In the genomic region with DNA sequence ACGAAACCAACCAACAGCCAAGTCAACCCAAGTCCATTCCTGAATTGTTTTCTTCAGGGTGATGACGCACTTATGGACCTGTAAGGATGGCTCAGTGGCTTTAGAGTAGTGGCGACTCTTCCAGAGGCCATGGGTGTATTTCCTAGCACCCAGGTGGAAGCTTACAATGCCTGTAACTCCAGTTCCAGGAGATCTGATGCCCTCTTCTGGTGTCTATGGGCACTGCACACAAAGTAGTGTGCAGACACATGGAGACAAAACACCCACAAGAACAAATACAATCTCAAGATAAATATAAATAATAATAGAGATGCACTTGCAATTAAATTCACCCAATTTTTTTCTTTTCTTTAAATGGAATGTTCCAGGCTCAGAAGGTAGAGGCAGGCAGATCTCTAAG, we compare ENCODE assay signal across 16 mouse cellular contexts. TPM values are rescaled to one million over a fixed set of nuclear protein-coding genes. Genes with fewer than 3 reads are reported as not detected.
DNase-seq lines count a peak whose midpoint lies in the region; ATAC-seq and TF ChIP-seq lines count a peak whose summit lies in the region.
"Had no signal": no experiment of that assay in that cellular context is flagged by ENCODE, and none has a peak within 500 bp of the region (broad histone marks: within the 10 kb centered on the region; RNA-seq: fewer than 3 reads in every experiment).

No protein-coding gene starts in this region.

- ATAC-seq in intestine, postnatal 0 days: no peak
- no peak for ATAC-seq in intestine, embryonic 15.5 days
- no peak for ATAC-seq in lung, postnatal 0 days
- ATAC-seq: midbrain, embryonic 13.5 days had no signal

- H3K27ac ChIP-seq in cerebellum, adult 2 months (ENCODE audit: insufficient read depth, low read length): no peak overlapping the region
- H3K27ac ChIP-seq in intestine, postnatal 0 days (ENCODE audit: low read depth, low read length): no peak overlapping the region
- no peak overlapping the region for H3K27ac ChIP-seq in intestine, embryonic 15.5 days
- no peak overlapping the region for H3K27ac ChIP-seq in lung, postnatal 0 days (ENCODE audit: low read length)
- H3K27ac ChIP-seq: forebrain, embryonic 10.5 days; heart, embryonic 13.5 days; hindbrain, embryonic 13.5 days; limb, embryonic 12.5 days; midbrain, embryonic 13.5 days had no signal

- no peak overlapping the region for H3K4me3 ChIP-seq in cerebellum, adult 2 months (replicated peaks; ENCODE audit: insufficient read depth, low read depth, low read length)
- no peak overlapping the region for H3K4me3 ChIP-seq in intestine, postnatal 0 days (ENCODE audit: low read depth, low read length)
- H3K4me3 ChIP-seq in intestine, embryonic 15.5 days (replicated peaks): no peak overlapping the region
- no peak overlapping the region for H3K4me3 ChIP-seq in lung, postnatal 0 days (ENCODE audit: low read depth, low read length)
- no peak overlapping the region for H3K4me3 ChIP-seq in lung, adult 2 months (replicated peaks; ENCODE audit: extremely low read depth, low read depth, low read length)
- H3K4me3 ChIP-seq: forebrain, embryonic 10.5 days; heart, embryonic 13.5 days; hindbrain, embryonic 13.5 days; limb, embryonic 12.5 days; midbrain, embryonic 13.5 days had no signal

- no peak overlapping the region for H3K4me2 ChIP-seq in intestine, postnatal 0 days (replicated peaks; ENCODE audit: low read depth)
- no peak overlapping the region for H3K4me2 ChIP-seq in intestine, embryonic 15.5 days (replicated peaks)
- H3K4me2 ChIP-seq in lung, postnatal 0 days (replicated peaks; ENCODE audit: low read depth, low read length): no peak overlapping the region
- H3K4me2 ChIP-seq: heart, embryonic 13.5 days; hindbrain, embryonic 13.5 days; limb, embryonic 12.5 days; midbrain, embryonic 13.5 days had no signal

- no peak overlapping the region for H3K9ac ChIP-seq in intestine, postnatal 0 days (ENCODE audit: low read depth, low read length)
- no peak overlapping the region for H3K9ac ChIP-seq in intestine, embryonic 15.5 days
- H3K9ac ChIP-seq in lung, postnatal 0 days (replicated peaks; ENCODE audit: low read depth): no peak overlapping the region
- H3K9ac ChIP-seq: heart, embryonic 13.5 days; hindbrain, embryonic 13.5 days; limb, embryonic 12.5 days; midbrain, embryonic 13.5 days had no signal

- H3K27me3 ChIP-seq in cerebellum, adult 2 months (ENCODE audit: control insufficient read depth, insufficient read depth, low read length): no peaks in the 10 kb centered on the region
- H3K27me3 ChIP-seq in intestine, postnatal 0 days (replicated peaks; ENCODE audit: control insufficient read depth, insufficient read depth, low read length): no peaks in the 10 kb centered on the region
- no peaks in the 10 kb centered on the region for H3K27me3 ChIP-seq in intestine, embryonic 15.5 days (replicated peaks)
- no peaks in the 10 kb centered on the region for H3K27me3 ChIP-seq in lung, postnatal 0 days (replicated peaks; ENCODE audit: insufficient read depth, low read length)
- H3K27me3 ChIP-seq: midbrain, embryonic 13.5 days had no signal

- H3K9me3 ChIP-seq in intestine, postnatal 0 days (ENCODE audit: control insufficient read depth): no peaks in the 10 kb centered on the region
- no peaks in the 10 kb centered on the region for H3K9me3 ChIP-seq in intestine, embryonic 15.5 days
- no peaks in the 10 kb centered on the region for H3K9me3 ChIP-seq in lung, postnatal 0 days (ENCODE audit: low read length)
- H3K9me3 ChIP-seq: forebrain, embryonic 10.5 days; heart, embryonic 13.5 days; hindbrain, embryonic 13.5 days; midbrain, embryonic 13.5 days had no signal

- WGBS in cerebellum, adult 2 months: 95% methylated on average over 3 of the region's 3 CpGs
- 96% methylated on average over 3 of the region's 3 CpGs for WGBS in intestine, postnatal 0 days
- WGBS in intestine, embryonic 15.5 days: 96% methylated on average over 3 of the region's 3 CpGs
- WGBS in lung, postnatal 0 days: 96% methylated on average over 3 of the region's 3 CpGs
- WGBS in lung, adult 2 months: 98% methylated on average over 3 of the region's 3 CpGs

- DNase-seq in cerebellum, adult 2 months: no peak
- no peak for DNase-seq in cerebellum, postnatal 4 days (ENCODE audit: low spot score in 2 of 2)
- DNase-seq in lung, postnatal 0 days (ENCODE audit: low spot score): no peak
- DNase-seq in lung, adult 2 months: no peak
- DNase-seq in spleen, postnatal 36 days (ENCODE audit: low spot score in 2 of 2): no peak
- no peak for DNase-seq in retina, postnatal 1 day
- DNase-seq: layer of hippocampus, postnatal 36 days had no signal

- peaks cover 5% of the 10 kb centered on the region; the same call in 1 of the 2 replicates for H3K4me1 ChIP-seq in cerebellum, adult 2 months (ENCODE audit: control insufficient read depth, insufficient read depth, low read length)
- 0 out of 2 replicates have a peak, but pooled peaks cover 3% of the 10 kb centered on the region for H3K4me1 ChIP-seq in intestine, postnatal 0 days (replicated peaks; ENCODE audit: control insufficient read depth, insufficient read depth, low read length)
- peaks cover 21% of the 10 kb centered on the region for H3K4me1 ChIP-seq in intestine, embryonic 15.5 days (replicated peaks)
- peaks cover 6% of the 10 kb centered on the region; the same call in 1 of the 2 replicates for H3K4me1 ChIP-seq in lung, postnatal 0 days (ENCODE audit: insufficient read depth, low read depth, low read length)
- H3K4me1 ChIP-seq in lung, adult 2 months (ENCODE audit: control insufficient read depth, insufficient read depth, low read length): peaks cover 4% of the 10 kb centered on the region; the same call in 1 of the 2 replicates

- no peak for TF ChIP-seq EP300 in lung, postnatal 0 days (IDR thresholded peaks at IDR 0.05)

- TF ChIP-seq CTCF in cerebellum, adult 2 months (IDR thresholded peaks at IDR 0.05; ENCODE audit: borderline replicate concordance, insufficient read depth, low read depth, low read length): peak; percentile 17; the same call in 1 of the 2 replicates
- peak; percentile 49 for TF ChIP-seq CTCF in intestine, postnatal 0 days (IDR thresholded peaks at IDR 0.05; ENCODE audit: low read depth)
- peak; percentile 53 for TF ChIP-seq CTCF in lung, postnatal 0 days (IDR thresholded peaks at IDR 0.05)
- TF ChIP-seq CTCF in lung, adult 2 months (IDR thresholded peaks at IDR 0.05; ENCODE audit: insufficient read depth, low read length): no peak; the same call in 1 of the 2 replicates

- no peak for TF ChIP-seq POLR2A in cerebellum, adult 2 months (IDR thresholded peaks at IDR 0.05; ENCODE audit: borderline replicate concordance, insufficient read depth, low read length)
- no peak for TF ChIP-seq POLR2A in lung, adult 2 months (IDR thresholded peaks at IDR 0.05; ENCODE audit: borderline replicate concordance, extremely low read depth, low read depth, low read length)

- no peaks in the 10 kb centered on the region for H3K36me3 ChIP-seq in intestine, postnatal 0 days (ENCODE audit: control insufficient read depth, insufficient read depth)
- no peaks in the 10 kb centered on the region for H3K36me3 ChIP-seq in intestine, embryonic 15.5 days
- H3K36me3 ChIP-seq in lung, postnatal 0 days (ENCODE audit: insufficient read depth, low read length): no peaks in the 10 kb centered on the region
- H3K36me3 ChIP-seq: forebrain, embryonic 10.5 days; heart, embryonic 13.5 days; hindbrain, embryonic 13.5 days; limb, embryonic 12.5 days; midbrain, embryonic 13.5 days had no signal

RNA-seq across cellular contexts. Expression of a gene that starts 6.7 kb away (rescaled TPM):
- 22.0 and 22.3 TPM in 2 replicates for polyA plus RNA-seq in cerebellum, adult 2 months (2012; rRNA removed)
- 4.8 and 4.9 TPM in 2 replicates for polyA plus RNA-seq in intestine, postnatal 0 days (2015; fragmentation: Nextera tagmentation; extraction: Ambion mirVana)
- 7.5 and 7.8 TPM in 2 replicates for polyA plus RNA-seq in intestine, embryonic 15.5 days (2015; fragmentation: Nextera tagmentation; extraction: Ambion mirVana)
- 10.7 and 12.3 TPM in 2 replicates for polyA plus RNA-seq in lung, postnatal 0 days (2015; fragmentation: Nextera tagmentation; extraction: Ambion mirVana)
- polyA plus RNA-seq in lung, adult 2 months (2012; rRNA removed): 69.0 and 70.7 TPM in 2 replicates

RNA-seq across cellular contexts. Expression of a gene that starts 21.2 kb away (rescaled TPM):
- polyA plus RNA-seq in cerebellum, adult 2 months (2012; rRNA removed): 0.13 TPM in 1 of 2 replicates, not detected in the other
- not detected in 2 replicates for polyA plus RNA-seq in intestine, postnatal 0 days (2015; fragmentation: Nextera tagmentation; extraction: Ambion mirVana)
- polyA plus RNA-seq in intestine, embryonic 15.5 days (2015; fragmentation: Nextera tagmentation; extraction: Ambion mirVana): 1.2 TPM in 2 replicates
- 2.2 and 2.3 TPM in 2 replicates for polyA plus RNA-seq in lung, postnatal 0 days (2015; fragmentation: Nextera tagmentation; extraction: Ambion mirVana)
- 4.0 and 4.4 TPM in 2 replicates for polyA plus RNA-seq in lung, adult 2 months (2012; rRNA removed)
- polyA plus RNA-seq: forebrain, embryonic 10.5 days; heart, embryonic 13.5 days; hindbrain, embryonic 13.5 days; midbrain, embryonic 13.5 days had no signal

RNA-seq across cellular contexts. Expression of a gene that starts 35.0 kb away (rescaled TPM):
- polyA plus RNA-seq in cerebellum, adult 2 months (2012; rRNA removed): not detected in 2 replicates
- polyA plus RNA-seq in intestine, postnatal 0 days (2015; fragmentation: Nextera tagmentation; extraction: Ambion mirVana): not detected in 2 replicates
- polyA plus RNA-seq in intestine, embryonic 15.5 days (2015; fragmentation: Nextera tagmentation; extraction: Ambion mirVana): not detected in 2 replicates
- not detected in 2 replicates for polyA plus RNA-seq in lung, postnatal 0 days (2015; fragmentation: Nextera tagmentation; extraction: Ambion mirVana)
- 0.16 TPM in 1 of 2 replicates, not detected in the other for polyA plus RNA-seq in lung, adult 2 months (2012; rRNA removed)
- polyA plus RNA-seq: embryonic facial prominence, embryonic 11.5 days; forebrain, embryonic 10.5 days; heart, embryonic 13.5 days; hindbrain, embryonic 13.5 days; kidney, embryonic 14.5 days; limb, embryonic 12.5 days; midbrain, embryonic 13.5 days had no signal

RNA-seq across cellular contexts. Expression of a gene that starts 57.6 kb away (rescaled TPM):
- 50.1 and 53.2 TPM in 2 replicates for polyA plus RNA-seq in cerebellum, adult 2 months (2012; rRNA removed)
- 14.7 and 19.7 TPM in 2 replicates for polyA plus RNA-seq in intestine, postnatal 0 days (2015; fragmentation: Nextera tagmentation; extraction: Ambion mirVana)
- 24.0 and 25.6 TPM in 2 replicates for polyA plus RNA-seq in intestine, embryonic 15.5 days (2015; fragmentation: Nextera tagmentation; extraction: Ambion mirVana)
- 24.2 and 24.5 TPM in 2 replicates for polyA plus RNA-seq in lung, postnatal 0 days (2015; fragmentation: Nextera tagmentation; extraction: Ambion mirVana)
- polyA plus RNA-seq in lung, adult 2 months (2012; rRNA removed): 16.4 and 23.0 TPM in 2 replicates
